Mouse (Mus musculus): ENCODE results near the gene Nanos3.

The Nanos3 gene

GRCm38 (mm10) chr8:84132225-84132624, 52.8 kb downstream of the Nanos3 start:
- in situ Hi-C loops (cut with MboI; ENCODE audit: low sequenced_read_pairs), result no loop called here

- in situ Hi-C loops (cut with MboI; ENCODE audit: low sequenced_read_pairs), result no loop called here
These were observed 54.2 kb downstream of the Nanos3 start for GRCm38 (mm10) chr8:84130806-84131205.

GRCm38 (mm10) chr8:84128277-84128676, 56.7 kb downstream of the Nanos3 start:
- in situ Hi-C loops (cut with MboI; ENCODE audit: low sequenced_read_pairs), result no loop called here

- in situ Hi-C loops (cut with MboI; ENCODE audit: low sequenced_read_pairs), result no loop called here
These were observed 57.7 kb downstream of the Nanos3 start for GRCm38 (mm10) chr8:84127202-84127901.

GRCm38 (mm10) chr8:84126742-84127141, 58.3 kb downstream of the Nanos3 start:
- in situ Hi-C loops (cut with MboI; ENCODE audit: low sequenced_read_pairs), result no loop called here

- in situ Hi-C loops (cut with MboI; ENCODE audit: low sequenced_read_pairs), result no loop called here
These were observed 59.4 kb downstream of the Nanos3 start, which contains the start of gene Podnl1 for GRCm38 (mm10) chr8:84125656-84126055. Podnl1 (plus strand) TSS chr8:84125989.
